Mouse (Mus musculus) liver, embryonic 13.5 days (tissue): ENCODE measurements around the gene Rabggta. TPM values are rescaled to one million over a fixed set of nuclear protein-coding genes. Genes with fewer than 3 reads are reported as not detected.
A peak's percentile ranks its signal among the peaks of the same experiment; 100 is the strongest.

Experiments used
- ATAC-seq: fragments of 200-750 bp; cut with Nextera tagmentation; 2 replicates; pipeline ENCODE4 v1.8.0; 2017; ENCODE audit warnings: low read depth, mild to moderate bottlenecking, moderate number of reproducible peaks, moderate library complexity
- DNase-seq: peaks from one replicate; pipeline ENCODE4 v3.0.0; 2022
- H3K27ac ChIP-seq: fragments of 300-500 bp; sonication (generic); 2 replicates; pipeline ENCODE4 v1.5.1; 2015; ENCODE audit warnings: moderate library complexity, mild to moderate bottlenecking, inconsistent platforms
- H3K27me3 ChIP-seq: fragments of 300-500 bp; sonication (generic); 2 replicates; pipeline ENCODE4 v1.6.1; 2015; ENCODE audit warnings: mild to moderate bottlenecking, inconsistent platforms
- H3K36me3 ChIP-seq: fragments of 300-500 bp; sonication (generic); 2 replicates; pipeline ENCODE4 v1.6.1; 2015; ENCODE audit warnings: mild to moderate bottlenecking, inconsistent platforms
- H3K4me1 ChIP-seq: fragments of 300-500 bp; sonication (generic); replicated peaks from 2 replicates; pipeline ENCODE4 v1.6.1; 2015; ENCODE audit warnings: inconsistent platforms
- H3K4me2 ChIP-seq: fragments of 300-500 bp; sonication (generic); 2 replicates; pipeline ENCODE4 v1.6.1; 2015; ENCODE audit warnings: inconsistent platforms, mild to moderate bottlenecking, moderate library complexity
- H3K4me3 ChIP-seq: fragments of 300-500 bp; sonication (generic); replicated peaks from 2 replicates; pipeline ENCODE4 v1.5.1; 2015; ENCODE audit warnings: mild to moderate bottlenecking, inconsistent platforms
- H3K9ac ChIP-seq: fragments of 300-500 bp; sonication (generic); 2 replicates; pipeline ENCODE4 v1.6.1; 2015; ENCODE audit warnings: mild to moderate bottlenecking, inconsistent platforms
- H3K9me3 ChIP-seq: fragments of 300-500 bp; sonication (generic); replicated peaks from 2 replicates; pipeline ENCODE4 v1.6.1; 2016; ENCODE audit warnings: inconsistent platforms
- WGBS: fragments of 180-500 bp; shearing (Covaris S2); methylation state at CpG from one replicate; pipeline ENCODE4 v1.1.7; 2015; ENCODE audit not compliant: insufficient replicate concordance; 5-methylcytosine and 5-hydroxymethylcytosine counted together
- polyA plus RNA-seq: library from polyadenylated mRNA; unstranded; fragments of >200 nt; fragmentation: Nextera tagmentation; extraction: Ambion mirVana; gene quantifications from 2 replicates; pipeline ENCODE4 v1.2.1, GENCODE M21; 2015

The Rabggta gene
- polyA plus RNA-seq, 1 experiment from 2014 or later = 12.9 TPM

- WGBS = 88% methylated on average over 6 of the region's 6 CpGs
- Histone ChIP-seq H3K9ac (no peak overlapping the region), H3K36me3 (peaks cover 32% of the 10 kb centered on the region), H3K27me3 (peaks cover 11% of the 10 kb centered on the region), H3K27ac (no peak overlapping the region), H3K4me3 (no peak overlapping the region), H3K4me1 (peaks cover 39% of the 10 kb centered on the region), H3K4me2 (no peak overlapping the region), H3K9me3 (no peaks in the 10 kb centered on the region)
- ATAC-seq (no peak), DNase-seq (no peak)
These were observed 5.8 kb downstream of the Rabggta start for GRCm38 (mm10) chr14:55716271-55716670.

DNA sequence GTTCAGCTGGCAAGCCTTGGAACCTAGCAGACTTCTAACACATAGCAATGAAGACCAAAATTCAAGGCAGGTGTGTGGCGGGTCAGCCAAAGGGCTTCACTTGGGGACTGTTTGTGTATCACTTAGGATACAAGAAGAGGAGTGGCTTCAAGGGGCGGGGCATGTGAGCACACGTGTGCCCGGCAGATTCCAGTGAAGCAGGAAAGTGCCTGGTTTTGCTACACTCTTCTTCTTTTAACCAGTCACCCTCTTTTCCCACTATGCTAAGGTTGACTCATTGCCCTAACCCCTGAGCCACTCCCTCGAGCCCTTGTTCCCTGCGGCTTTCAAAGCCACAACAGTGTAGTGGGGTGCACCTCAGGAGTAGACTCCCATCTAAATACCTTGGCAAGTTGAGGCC lies 7.2 kb downstream of the Rabggta start:
- Histone ChIP-seq H3K4me1 (peaks cover 39% of the 10 kb centered on the region), H3K4me2 (no peak overlapping the region), H3K4me3 (no peak overlapping the region), H3K27me3 (peaks cover 11% of the 10 kb centered on the region), H3K9ac (no peak overlapping the region), H3K36me3 (peaks cover 29% of the 10 kb centered on the region), H3K27ac (no peak overlapping the region), H3K9me3 (no peaks in the 10 kb centered on the region)
- ATAC-seq (no peak), DNase-seq (no peak)
- 28% methylated on average over 6 of the region's 6 CpGs for WGBS

GRCm38 (mm10) chr14:55713729-55714122 lies 8.3 kb downstream of the Rabggta start, which contains the start of gene Tgm1:
Gene Tgm1, minus strand, starts transcription at chr14:55713926.
- H3K9me3 ChIP-seq = no peaks in the 10 kb centered on the region
- H3K4me3 ChIP-seq = peak within 1 kb of the TSS; percentile 42
- H3K4me1 ChIP-seq = peaks cover 39% of the 10 kb centered on the region
- H3K4me2 ChIP-seq = peak within 1 kb of the TSS; percentile 68
- no peak for ATAC-seq
- peak within 1 kb of the TSS; percentile 49; the same call in 1 of the 2 replicates for H3K9ac ChIP-seq
- H3K27me3 ChIP-seq = peaks cover 11% of the 10 kb centered on the region
- WGBS = 23% methylated on average over 4 of the region's 4 CpGs
- no peak for DNase-seq
- no peak within 1 kb of the TSS for H3K27ac ChIP-seq
- peaks cover 22% of the 10 kb centered on the region for H3K36me3 ChIP-seq

DNA sequence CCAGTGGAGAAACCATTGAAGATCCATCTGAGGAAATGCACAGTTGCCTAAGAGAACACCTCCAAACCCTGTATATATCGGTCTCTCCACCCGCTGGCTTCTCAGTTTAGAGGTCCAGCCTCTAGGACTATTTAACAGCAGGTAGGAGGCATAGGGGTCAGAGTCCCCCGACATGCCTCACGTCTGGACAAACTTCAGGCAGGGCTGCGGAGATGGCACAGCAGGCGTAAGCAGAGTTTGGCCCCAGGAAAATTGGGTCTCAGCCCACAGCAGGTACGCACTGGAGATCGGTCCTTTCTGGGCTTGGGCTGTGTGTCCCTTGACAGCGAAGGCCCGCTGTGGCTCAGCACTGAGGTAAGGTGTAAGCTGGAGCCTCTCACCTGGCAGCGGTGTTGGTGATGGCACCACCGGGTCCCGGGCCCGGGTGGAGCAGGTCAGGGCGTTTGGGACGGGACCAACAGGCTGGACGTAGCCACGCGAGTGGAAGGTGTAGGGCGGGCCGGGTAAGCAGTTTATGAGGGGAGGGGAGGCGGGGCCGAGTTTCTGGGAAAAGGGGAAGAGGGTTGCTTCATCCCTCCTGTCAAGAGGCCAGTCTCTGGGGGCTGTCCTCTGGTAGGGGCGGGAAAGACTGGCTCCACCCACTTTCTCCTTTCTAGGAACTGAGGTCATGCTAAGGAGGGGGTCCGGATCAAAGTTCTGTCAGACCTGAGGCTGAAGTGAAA lies 8.9 kb downstream of the Rabggta start:
- peak; percentile 68 for ATAC-seq
- WGBS = 13% methylated on average over 25 of the region's 25 CpGs
- H3K27me3 ChIP-seq = peaks cover 11% of the 10 kb centered on the region
- H3K9ac ChIP-seq = peak overlapping the region; percentile 49; the same call in 1 of the 2 replicates
- no peak overlapping the region for H3K27ac ChIP-seq
- H3K4me3 ChIP-seq = peak overlapping the region; percentile 42
- DNase-seq = peak; percentile 31
- H3K36me3 ChIP-seq = peaks cover 17% of the 10 kb centered on the region; the same call in 1 of the 2 replicates
- peaks cover 39% of the 10 kb centered on the region for H3K4me1 ChIP-seq
- H3K4me2 ChIP-seq = peak overlapping the region; percentile 68
- H3K9me3 ChIP-seq = no peaks in the 10 kb centered on the region

GRCm38 (mm10) chr14:55711786-55712185 lies 10.3 kb downstream of the Rabggta start:
- Histone ChIP-seq H3K4me2 (no peak overlapping the region), H3K4me3 (no peak overlapping the region), H3K9ac (no peak overlapping the region), H3K27ac (no peak overlapping the region), H3K36me3 (peaks cover 6% of the 10 kb centered on the region; the same call in 1 of the 2 replicates), H3K9me3 (no peaks in the 10 kb centered on the region), H3K4me1 (peaks cover 50% of the 10 kb centered on the region), H3K27me3 (peaks cover 11% of the 10 kb centered on the region)
- DNase-seq (no peak), ATAC-seq (no peak)
- 68% methylated on average over 7 of the region's 7 CpGs for WGBS

GRCm38 (mm10) chr14:55709509-55709908 lies 12.6 kb downstream of the Rabggta start:
- H3K4me1 ChIP-seq = peaks cover 56% of the 10 kb centered on the region
- ATAC-seq (no peak), DNase-seq (no peak)
- H3K27me3 ChIP-seq = peaks cover 11% of the 10 kb centered on the region
- no peak overlapping the region for H3K4me2 ChIP-seq
- H3K9me3 ChIP-seq = no peaks in the 10 kb centered on the region
- H3K9ac ChIP-seq = no peak overlapping the region
- no peak overlapping the region for H3K27ac ChIP-seq
- H3K4me3 ChIP-seq = no peak overlapping the region
- no peaks in the 10 kb centered on the region for H3K36me3 ChIP-seq
- WGBS = 83% methylated on average over 4 of the region's 4 CpGs

GRCm38 (mm10) chr14:55707397-55707796 lies 14.7 kb downstream of the Rabggta start:
- no peak overlapping the region for H3K9ac ChIP-seq
- no peak overlapping the region for H3K4me2 ChIP-seq
- WGBS = 7% methylated on average over 5 of the region's 5 CpGs
- DNase-seq (peak; percentile 26), ATAC-seq (peak; percentile 68)
- no peak overlapping the region for H3K27ac ChIP-seq
- H3K4me3 ChIP-seq = no peak overlapping the region
- peaks cover 5% of the 10 kb centered on the region; the same call in 1 of the 2 replicates for H3K27me3 ChIP-seq
- no peaks in the 10 kb centered on the region for H3K36me3 ChIP-seq
- H3K9me3 ChIP-seq = no peaks in the 10 kb centered on the region
- H3K4me1 ChIP-seq = peaks cover 37% of the 10 kb centered on the region

GRCm38 (mm10) chr14:55706051-55706600 lies 15.9 kb downstream of the Rabggta start:
- H3K27ac ChIP-seq = no peak overlapping the region
- 44% methylated on average over 8 of the region's 8 CpGs for WGBS
- peaks cover 32% of the 10 kb centered on the region for H3K4me1 ChIP-seq
- 0 out of 2 replicates have a peak, but pooled peaks have one; percentile 6 for ATAC-seq
- no peaks in the 10 kb centered on the region for H3K9me3 ChIP-seq
- no peak overlapping the region for H3K4me2 ChIP-seq
- no peaks in the 10 kb centered on the region for H3K36me3 ChIP-seq
- no peak overlapping the region for H3K4me3 ChIP-seq
- no peak overlapping the region for H3K9ac ChIP-seq
- DNase-seq = no peak
- no peaks in the 10 kb centered on the region for H3K27me3 ChIP-seq

- peaks cover 27% of the 10 kb centered on the region for H3K4me1 ChIP-seq
- no peak overlapping the region for H3K4me3 ChIP-seq
- ATAC-seq (no peak), DNase-seq (no peak)
- H3K27ac ChIP-seq = no peak overlapping the region
- no peak overlapping the region for H3K9ac ChIP-seq
- 70% methylated on average over 6 of the region's 6 CpGs for WGBS
- no peaks in the 10 kb centered on the region for H3K27me3 ChIP-seq
- H3K9me3 ChIP-seq = no peaks in the 10 kb centered on the region
- H3K4me2 ChIP-seq = no peak overlapping the region
- H3K36me3 ChIP-seq = no peaks in the 10 kb centered on the region
These were observed 19.3 kb downstream of the Rabggta start for GRCm38 (mm10) chr14:55702761-55703160.

DNA sequence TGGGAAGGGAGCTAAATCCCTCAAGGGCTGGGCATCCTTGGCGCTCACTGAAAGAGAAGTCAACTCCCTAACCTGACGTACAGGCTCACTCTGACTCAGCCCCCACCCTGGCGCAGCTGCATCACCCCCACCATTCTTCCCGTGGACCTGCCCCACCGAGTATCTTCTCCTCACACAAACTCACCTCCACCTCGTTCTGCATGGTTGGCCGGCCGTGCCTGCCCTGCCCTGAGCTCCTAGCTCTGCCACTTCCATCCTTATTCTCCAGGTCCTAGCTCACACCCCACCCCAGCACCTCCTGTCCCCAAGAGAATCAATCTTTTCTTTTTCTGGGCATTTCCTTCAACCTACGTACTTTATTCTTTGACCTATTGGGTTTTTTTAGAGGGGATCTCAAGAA lies 20.9 kb downstream of the Rabggta start:
- Histone ChIP-seq H3K9ac (no peak overlapping the region), H3K4me3 (no peak overlapping the region), H3K27me3 (no peaks in the 10 kb centered on the region), H3K36me3 (no peaks in the 10 kb centered on the region), H3K9me3 (no peaks in the 10 kb centered on the region), H3K4me1 (peaks cover 11% of the 10 kb centered on the region), H3K4me2 (no peak overlapping the region), H3K27ac (no peak overlapping the region)
- 68% methylated on average over 9 of the region's 9 CpGs for WGBS
- ATAC-seq (no peak), DNase-seq (no peak)

DNA sequence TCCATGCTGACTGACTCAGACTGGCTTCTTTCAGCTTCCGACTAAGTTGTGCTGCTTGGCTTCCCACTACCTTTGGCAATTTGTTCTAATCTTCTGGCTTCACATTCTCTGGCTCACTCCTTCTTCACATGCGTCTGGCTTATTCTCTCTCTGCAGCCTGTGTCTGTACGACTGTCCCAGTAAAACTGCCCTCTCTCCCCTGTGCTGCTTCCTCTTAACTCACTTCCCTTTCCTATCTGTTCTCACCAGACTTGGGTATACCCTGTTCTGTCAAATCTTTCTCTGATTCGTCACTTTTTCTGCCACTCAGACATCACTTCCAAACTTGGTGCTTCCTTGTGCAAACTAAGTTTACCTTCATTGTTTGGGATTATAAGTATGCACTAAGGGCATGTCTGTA lies 24.8 kb downstream of the Rabggta start:
- Histone ChIP-seq H3K27ac (peak overlapping the region; percentile 45; the same call in 1 of the 2 replicates), H3K4me2 (no peak overlapping the region), H3K9me3 (peaks cover 3% of the 10 kb centered on the region; the same call in 1 of the 2 replicates), H3K36me3 (no peaks in the 10 kb centered on the region), H3K27me3 (no peaks in the 10 kb centered on the region), H3K9ac (no peak overlapping the region), H3K4me3 (no peak overlapping the region), H3K4me1 (0 out of 2 replicates have a peak, but pooled peaks cover 3% of the 10 kb centered on the region)
- WGBS = 42% methylated on average over 4 of the region's 4 CpGs
- DNase-seq (no peak), ATAC-seq (no peak)
